Mouse (Mus musculus): ENCODE results near the gene Flt1. TPM values are rescaled to one million over a fixed set of nuclear protein-coding genes. Genes with fewer than 3 reads are reported as not detected.

Gene Flt1
- polyA plus RNA-seq, 1 experiment from 2014 or later, result 5.8 TPM

DNA sequence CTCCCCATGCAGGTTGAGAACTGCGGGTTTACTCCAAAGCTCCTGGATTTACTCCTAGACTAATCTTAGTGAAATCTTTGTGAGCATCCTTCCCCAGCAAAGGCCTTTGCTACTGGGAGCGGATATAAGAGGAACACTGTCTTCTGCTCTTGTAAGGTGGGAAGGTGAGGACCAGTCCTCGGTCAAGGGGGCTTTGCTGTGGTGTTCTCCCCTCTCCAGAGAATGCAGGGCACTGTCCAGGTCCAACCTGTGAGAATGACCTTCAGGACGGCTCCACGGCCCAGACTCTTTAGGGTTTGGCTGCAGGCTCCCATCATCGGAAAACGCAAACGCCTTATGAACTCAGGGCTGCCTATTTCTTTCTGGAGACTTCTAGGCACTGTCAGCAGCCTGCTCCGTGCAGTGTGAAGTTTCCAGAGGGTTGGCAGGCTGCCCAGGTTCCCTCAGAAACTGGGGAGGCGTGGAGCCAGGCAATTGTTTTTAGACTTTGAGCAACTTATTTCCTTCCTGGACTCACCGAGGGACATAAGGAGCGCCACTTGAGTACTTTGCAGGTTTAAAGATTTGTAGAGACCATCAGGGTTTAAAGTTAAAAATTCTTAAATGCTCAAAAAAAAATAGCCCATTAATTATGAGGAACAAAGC lies 80.7 kb downstream of the Flt1 start:
- Histone ChIP-seq H3K27me3 (replicated peaks; ENCODE audit: control insufficient read depth, insufficient read depth, low read length) (no peaks in the 10 kb centered on the region), H3K4me3 (ENCODE audit: low read depth, low read length) (no peak overlapping the region), H3K9ac (ENCODE audit: low read depth, low read length) (no peak overlapping the region), H3K4me1 (replicated peaks; ENCODE audit: control insufficient read depth, insufficient read depth, low read length) (no peaks in the 10 kb centered on the region), H3K4me2 (replicated peaks; ENCODE audit: low read depth) (no peak overlapping the region), H3K27ac (ENCODE audit: low read depth, low read length) (no peak overlapping the region), H3K36me3 (ENCODE audit: control insufficient read depth, insufficient read depth) (no peaks in the 10 kb centered on the region), H3K9me3 (ENCODE audit: control insufficient read depth) (no peaks in the 10 kb centered on the region)
- 48% methylated on average over 12 of the region's 12 CpGs for WGBS
- no peak for TF ChIP-seq CTCF (IDR thresholded peaks at IDR 0.05; ENCODE audit: low read depth)
- ATAC-seq, result no peak

DNA sequence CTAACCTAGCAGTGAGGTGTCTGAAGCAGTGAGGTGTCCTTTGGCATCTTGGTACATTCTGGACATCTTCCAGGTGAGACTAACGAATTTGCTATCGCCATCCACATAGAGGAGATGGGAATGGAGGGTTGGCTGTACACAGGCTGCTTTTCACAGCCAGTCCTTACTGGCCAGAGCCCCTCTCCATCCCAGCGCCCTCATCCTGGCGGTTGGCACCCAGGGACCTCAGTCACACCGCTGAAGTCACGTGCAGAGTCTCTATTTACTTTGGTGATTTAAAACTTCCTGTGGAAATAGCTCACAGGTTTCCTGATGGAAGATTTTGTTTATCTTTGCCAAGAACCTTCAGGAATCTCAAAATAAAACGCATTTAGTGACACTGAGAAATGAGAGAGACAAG lies 84.4 kb downstream of the Flt1 start:
- H3K4me2 ChIP-seq (replicated peaks; ENCODE audit: low read depth), result no peak overlapping the region
- WGBS, result 42% methylated on average over 7 of the region's 7 CpGs
- no peak overlapping the region for H3K9ac ChIP-seq (ENCODE audit: low read depth, low read length)

DNA sequence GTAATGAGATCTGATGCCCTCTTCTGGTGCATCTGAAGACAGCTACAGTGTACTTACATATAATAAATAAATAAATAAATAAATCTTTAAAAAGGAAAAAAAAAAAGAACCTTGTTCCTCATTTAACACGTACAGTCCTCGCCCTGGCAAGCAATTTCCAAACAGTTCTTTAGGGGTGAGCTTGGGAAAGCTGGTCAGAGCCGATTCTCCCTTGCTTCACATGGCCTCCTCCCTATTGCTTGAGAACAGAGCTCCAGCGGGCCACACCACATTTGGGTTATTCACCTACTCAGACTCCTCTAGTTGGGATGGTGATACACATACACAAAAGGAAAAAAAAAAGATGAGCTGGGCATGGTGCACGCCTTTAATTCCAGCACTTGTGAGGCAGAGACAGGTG lies 85.9 kb downstream of the Flt1 start:
- H3K9me3 ChIP-seq (ENCODE audit: control insufficient read depth), result no peaks in the 10 kb centered on the region
- H3K4me3 ChIP-seq (ENCODE audit: low read depth, low read length), result no peak overlapping the region
- TF ChIP-seq CTCF (IDR thresholded peaks at IDR 0.05; ENCODE audit: low read depth), result no peak
- no peak for ATAC-seq
- no peaks in the 10 kb centered on the region for H3K4me1 ChIP-seq (replicated peaks; ENCODE audit: control insufficient read depth, insufficient read depth, low read length)
- H3K36me3 ChIP-seq (ENCODE audit: control insufficient read depth, insufficient read depth), result no peaks in the 10 kb centered on the region
- no peak overlapping the region for H3K9ac ChIP-seq (ENCODE audit: low read depth, low read length)
- H3K27me3 ChIP-seq (replicated peaks; ENCODE audit: control insufficient read depth, insufficient read depth, low read length), result no peaks in the 10 kb centered on the region
- no peak overlapping the region for H3K27ac ChIP-seq (ENCODE audit: low read depth, low read length)
- WGBS, result 82% methylated on average over 5 of the region's 5 CpGs
- H3K4me2 ChIP-seq (replicated peaks; ENCODE audit: low read depth), result no peak overlapping the region

More for the DNA sequence above, 84.4 kb downstream of the Flt1 start:
- Histone ChIP-seq H3K36me3 (ENCODE audit: control insufficient read depth, insufficient read depth) (no peaks in the 10 kb centered on the region), H3K9me3 (ENCODE audit: control insufficient read depth) (no peaks in the 10 kb centered on the region), H3K27me3 (replicated peaks; ENCODE audit: control insufficient read depth, insufficient read depth, low read length) (no peaks in the 10 kb centered on the region), H3K27ac (ENCODE audit: low read depth, low read length) (no peak overlapping the region), H3K4me3 (ENCODE audit: low read depth, low read length) (no peak overlapping the region), H3K4me1 (replicated peaks; ENCODE audit: control insufficient read depth, insufficient read depth, low read length) (no peaks in the 10 kb centered on the region)
- TF ChIP-seq CTCF (IDR thresholded peaks at IDR 0.05; ENCODE audit: low read depth), result no peak
- ATAC-seq, result no peak

DNA sequence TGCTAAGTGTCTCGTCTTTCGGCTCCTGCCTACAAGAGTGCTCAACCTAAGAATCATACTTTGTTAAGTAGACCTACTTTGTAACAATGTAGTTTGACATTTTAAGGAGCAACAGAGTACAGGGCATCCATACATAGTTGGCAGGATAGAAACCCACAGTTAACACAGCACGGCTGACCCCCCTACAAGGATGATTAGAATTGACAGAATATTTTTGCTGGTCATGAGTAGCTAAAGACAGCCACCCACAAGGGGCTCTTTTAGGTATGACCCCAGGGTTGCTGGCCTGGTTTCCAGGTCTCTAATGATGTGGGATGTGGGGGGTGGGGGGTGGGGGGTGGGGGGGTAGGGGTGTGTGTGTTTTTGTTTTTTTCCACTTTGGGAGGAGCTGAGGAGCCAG lies 89.1 kb downstream of the Flt1 start:
- Histone ChIP-seq H3K36me3 (ENCODE audit: control insufficient read depth, insufficient read depth) (no peaks in the 10 kb centered on the region), H3K27ac (ENCODE audit: low read depth, low read length) (no peak overlapping the region), H3K9me3 (ENCODE audit: control insufficient read depth) (no peaks in the 10 kb centered on the region), H3K4me2 (replicated peaks; ENCODE audit: low read depth) (no peak overlapping the region), H3K4me3 (ENCODE audit: low read depth, low read length) (no peak overlapping the region), H3K4me1 (replicated peaks; ENCODE audit: control insufficient read depth, insufficient read depth, low read length) (no peaks in the 10 kb centered on the region), H3K27me3 (replicated peaks; ENCODE audit: control insufficient read depth, insufficient read depth, low read length) (no peaks in the 10 kb centered on the region), H3K9ac (ENCODE audit: low read depth, low read length) (no peak overlapping the region)
- no peak for ATAC-seq
- TF ChIP-seq CTCF (IDR thresholded peaks at IDR 0.05; ENCODE audit: low read depth), result no peak
- WGBS, result 89% methylated on average over 3 of the region's 3 CpGs

DNA sequence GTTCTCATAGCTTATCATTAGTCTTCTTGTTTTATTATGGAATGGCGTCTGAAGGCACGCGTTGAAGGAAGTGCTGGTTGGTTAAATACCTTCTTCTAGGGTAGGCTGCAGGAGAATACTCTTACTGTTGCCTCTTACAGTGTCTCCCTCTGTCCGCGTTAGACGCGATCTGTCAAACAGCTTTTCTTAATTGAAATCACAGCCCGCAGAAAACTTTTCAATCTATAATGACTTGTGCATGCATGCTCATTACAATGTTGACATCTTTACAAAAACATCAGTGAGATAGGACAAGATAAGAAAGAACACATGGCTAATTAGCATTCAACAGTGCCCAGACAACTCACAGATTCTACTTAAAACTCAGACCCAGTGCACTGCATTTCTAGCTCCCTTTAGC lies 89.9 kb downstream of the Flt1 start:
- 75% methylated on average over 8 of the region's 8 CpGs for WGBS
- no peak for ATAC-seq
- TF ChIP-seq CTCF (IDR thresholded peaks at IDR 0.05; ENCODE audit: low read depth), result no peak
- Histone ChIP-seq H3K4me2 (replicated peaks; ENCODE audit: low read depth) (no peak overlapping the region), H3K4me1 (replicated peaks; ENCODE audit: control insufficient read depth, insufficient read depth, low read length) (no peaks in the 10 kb centered on the region), H3K4me3 (ENCODE audit: low read depth, low read length) (no peak overlapping the region), H3K9me3 (ENCODE audit: control insufficient read depth) (no peaks in the 10 kb centered on the region), H3K27ac (ENCODE audit: low read depth, low read length) (no peak overlapping the region), H3K9ac (ENCODE audit: low read depth, low read length) (no peak overlapping the region), H3K27me3 (replicated peaks; ENCODE audit: control insufficient read depth, insufficient read depth, low read length) (no peaks in the 10 kb centered on the region), H3K36me3 (ENCODE audit: control insufficient read depth, insufficient read depth) (no peaks in the 10 kb centered on the region)

DNA sequence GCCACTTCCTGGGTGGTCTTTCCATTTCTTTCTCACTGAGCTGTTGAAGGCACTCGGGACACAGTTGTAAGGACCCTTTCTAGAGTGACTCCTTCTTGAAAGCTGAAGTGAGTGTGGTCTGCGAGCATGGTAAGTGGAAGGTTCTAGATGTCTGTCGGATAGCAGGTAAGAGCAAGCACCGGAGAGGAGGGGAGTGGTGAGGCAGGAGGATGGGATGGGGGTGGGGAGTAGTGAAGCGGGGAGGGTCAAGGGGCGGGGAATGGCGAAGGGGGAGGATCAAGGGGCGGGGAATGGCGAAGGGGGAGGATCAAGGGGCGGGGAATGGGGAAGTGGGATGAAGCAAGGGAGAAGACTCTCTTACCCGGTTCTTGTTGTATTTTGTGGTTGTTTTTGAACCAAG lies 91.8 kb downstream of the Flt1 start:
- TF ChIP-seq CTCF (IDR thresholded peaks at IDR 0.05; ENCODE audit: low read depth), result no peak
- Histone ChIP-seq H3K9me3 (ENCODE audit: control insufficient read depth) (no peaks in the 10 kb centered on the region), H3K4me2 (replicated peaks; ENCODE audit: low read depth) (no peak overlapping the region), H3K9ac (ENCODE audit: low read depth, low read length) (no peak overlapping the region), H3K27me3 (replicated peaks; ENCODE audit: control insufficient read depth, insufficient read depth, low read length) (no peaks in the 10 kb centered on the region), H3K4me3 (ENCODE audit: low read depth, low read length) (no peak overlapping the region), H3K4me1 (replicated peaks; ENCODE audit: control insufficient read depth, insufficient read depth, low read length) (no peaks in the 10 kb centered on the region), H3K36me3 (ENCODE audit: control insufficient read depth, insufficient read depth) (no peaks in the 10 kb centered on the region), H3K27ac (ENCODE audit: low read depth, low read length) (no peak overlapping the region)
- no peak for ATAC-seq
- WGBS, result 58% methylated on average over 11 of the region's 11 CpGs

DNA sequence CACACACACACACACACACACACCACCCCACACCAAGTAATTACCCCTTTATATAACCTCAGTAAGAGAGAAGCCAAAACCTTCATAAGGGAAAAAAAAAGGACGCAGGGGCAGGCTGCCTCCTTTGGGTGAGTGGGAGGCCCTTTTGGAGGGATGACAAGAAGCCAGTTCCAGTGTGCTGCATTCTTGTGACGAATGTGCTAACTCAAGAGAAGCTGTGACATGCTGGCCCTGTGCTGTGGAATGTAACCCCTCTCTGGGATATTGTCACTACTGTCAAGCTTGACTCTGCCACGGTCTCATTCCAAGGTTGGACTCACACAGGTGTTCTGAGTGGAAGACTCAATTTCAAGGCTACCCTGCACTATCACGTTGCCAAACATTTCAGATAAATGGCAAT lies 93.1 kb downstream of the Flt1 start:
- Histone ChIP-seq H3K4me2 (replicated peaks; ENCODE audit: low read depth) (no peak overlapping the region), H3K4me1 (replicated peaks; ENCODE audit: control insufficient read depth, insufficient read depth, low read length) (no peaks in the 10 kb centered on the region), H3K9me3 (ENCODE audit: control insufficient read depth) (no peaks in the 10 kb centered on the region), H3K4me3 (ENCODE audit: low read depth, low read length) (no peak overlapping the region), H3K27me3 (replicated peaks; ENCODE audit: control insufficient read depth, insufficient read depth, low read length) (no peaks in the 10 kb centered on the region), H3K36me3 (ENCODE audit: control insufficient read depth, insufficient read depth) (no peaks in the 10 kb centered on the region), H3K27ac (ENCODE audit: low read depth, low read length) (no peak overlapping the region), H3K9ac (ENCODE audit: low read depth, low read length) (no peak overlapping the region)
- no peak for TF ChIP-seq CTCF (IDR thresholded peaks at IDR 0.05; ENCODE audit: low read depth)
- 83% methylated on average over 4 of the region's 4 CpGs for WGBS
- no peak for ATAC-seq
